Mouse (Mus musculus) adrenal gland, adult 8-10 months (tissue): ENCODE measurements around the gene Dnm1. TPM values are rescaled to one million over a fixed set of nuclear protein-coding genes. Genes with fewer than 3 reads are reported as not detected.

Experiments
- DNase-seq: peaks from one replicate; pipeline ENCODE4 v3.0.0; 2022
- microRNA-seq, 2 experiments: library from miRNA; unstranded; fragments of <30 nt; microRNA quantifications; one replicate each; pipeline ENCODE4 v1.2.0; 2022
- total RNA-seq, 4 experiments: library from RNA; stranded (reverse); gene quantifications; 2 replicates each; pipeline ENCODE4 v1.2.4; 2022

The Dnm1 gene
- total RNA-seq, 4 experiments from 2014 or later: 23.2 to 50.0 (median 34.4) TPM

GRCm38 (mm10) chr2:32260635-32261034 lies 92.5 kb downstream of the Dnm1 start:
- no peak for DNase-seq

GRCm38 (mm10) chr2:32259657-32260417 lies 93.3 kb downstream of the Dnm1 start, which contains the start of gene Uck1:
Gene Uck1, minus strand, starts transcription at chr2:32260159.
- peak; percentile 93 for DNase-seq

GRCm38 (mm10) chr2:32258887-32259533 lies 94.1 kb downstream of the Dnm1 start:
- DNase-seq: no peak

Small RNAs within 50 kb of the gene (microRNA-seq; reads per million reads assigned to microRNA genes)
- gene Gm23363: 0.17 to 0.18 reads per million in 2 experiments
- gene Mir199b: 4.9 to 25.8 reads per million in 2 experiments

Other genes with a start within 250 kb of the Dnm1 start
- gene Prrc2b, start 202.3 kb downstream of the Dnm1 start, total RNA-seq: 100 to 1,000 TPM; 140 to 182 (median 166) TPM
- 10 to 100 TPM; 33.1 to 46.2 (median 38.4) TPM for gene Pomt1, start 116.7 kb downstream of the Dnm1 start, total RNA-seq
- 100 to 1,000 TPM; 114 to 126 (median 125) TPM for gene Uck1, start 93.2 kb downstream of the Dnm1 start, total RNA-seq
- gene Golga2, start 66.0 kb downstream of the Dnm1 start, total RNA-seq: 10 to 100 TPM; 68.4 to 97.0 (median 84.9) TPM
- gene Swi5, start 65.3 kb downstream of the Dnm1 start, total RNA-seq: 100 to 1,000 TPM; 263 to 285 (median 273) TPM
- gene Ciz1, start 1.0 kb downstream of the Dnm1 start, total RNA-seq: 100 to 1,000 TPM in 1 of 4 experiments, 10 to 100 TPM in 3; 71.6 to 115 (median 85.4) TPM
- gene 1110008P14Rik, start 28.6 kb upstream of the Dnm1 start, total RNA-seq: 100 to 1,000 TPM; 120 to 179 (median 148) TPM
- gene Lcn2, start 34.9 kb upstream of the Dnm1 start, total RNA-seq: 1 to 10 TPM in 2 of 4 experiments, under 1 TPM in 2; 0.32 to 3.7 (median 1.3) TPM
- 10 to 100 TPM; 42.2 to 52.5 (median 51.1) TPM for gene Ptges2, start 42.6 kb upstream of the Dnm1 start, total RNA-seq
- 1 to 10 TPM; 4.2 to 5.5 (median 5.0) TPM for gene Naif1, start 97.1 kb upstream of the Dnm1 start, total RNA-seq
- 10 to 100 TPM; 17.9 to 79.8 (median 27.3) TPM for gene Slc25a25, start 98.1 kb upstream of the Dnm1 start, total RNA-seq
- 10 to 100 TPM; 39.5 to 50.2 (median 47.2) TPM for gene Fam102a, start 182.0 kb upstream of the Dnm1 start, total RNA-seq
- gene Dpm2, start 217.5 kb upstream of the Dnm1 start, total RNA-seq: 10 to 100 TPM; 57.1 to 68.1 (median 62.4) TPM
- gene Pip5kl1, start 221.5 kb upstream of the Dnm1 start, total RNA-seq: under 1 TPM in 1 of 4 experiments, not detected in 3; 0.46 TPM
- gene 9430097D07Rik, start 222.3 kb upstream of the Dnm1 start, total RNA-seq: not detected
- 10 to 100 TPM in 3 of 4 experiments, 1 to 10 TPM in 1; 8.5 to 18.9 (median 13.8) TPM for gene St6galnac4, start 233.8 kb upstream of the Dnm1 start, total RNA-seq
- gene St6galnac6, start 246.4 kb upstream of the Dnm1 start, total RNA-seq: 10 to 100 TPM; 42.7 to 61.4 (median 51.8) TPM